Mouse (Mus musculus) gastrocnemius, postnatal 36 days (tissue): Measurements from ENCODE around the gene Ciart. TPM values are rescaled to one million over a fixed set of nuclear protein-coding genes. Genes with fewer than 3 reads are reported as not detected.
A peak's percentile ranks its signal among the peaks of the same experiment; 100 is the strongest.
"Not testable (repeated sequence)": the region's sequence is repeated elsewhere in the genome, so short reads cannot be mapped to it uniquely, and the experiment has no call there.

Experiments
- DNase-seq, 2 experiments: peaks; one replicate each; pipeline ENCODE4 v3.0.0; 2022
- intact Hi-C: fragments of 180-260 bp; cut with DNase I; formaldehyde crosslinking; loops from one replicate; pipeline ENCODE4 v1.15.1; 2025
- long read RNA-seq, 2 experiments: library from polyadenylated mRNA; stranded (forward); transcript quantifications; one replicate each; pipeline ENCODE4 v2.0.0; 2021
- total RNA-seq, 2 experiments: library from RNA; stranded (reverse); gene quantifications; 2 replicates each; pipeline ENCODE4 v1.2.3; 2021

The Ciart gene
- 1 to 10 TPM; 4.4 to 7.9 TPM for total RNA-seq
- long read RNA-seq, experiment 1, partial matches to known transcripts = 0 of 4 reads
- long read RNA-seq, experiment 1, other reads (novel, unspliced or antisense) = 0 of 4 reads
- long read RNA-seq, experiment 2, transcript Ciart-201 (6 exons, 1,398 nt) = major isoform, 6 of 9 reads
- long read RNA-seq, experiment 2, partial matches to known transcripts = 0 of 9 reads
- long read RNA-seq, experiment 2, other reads (novel, unspliced or antisense) = 3 of 9 reads

DNA sequence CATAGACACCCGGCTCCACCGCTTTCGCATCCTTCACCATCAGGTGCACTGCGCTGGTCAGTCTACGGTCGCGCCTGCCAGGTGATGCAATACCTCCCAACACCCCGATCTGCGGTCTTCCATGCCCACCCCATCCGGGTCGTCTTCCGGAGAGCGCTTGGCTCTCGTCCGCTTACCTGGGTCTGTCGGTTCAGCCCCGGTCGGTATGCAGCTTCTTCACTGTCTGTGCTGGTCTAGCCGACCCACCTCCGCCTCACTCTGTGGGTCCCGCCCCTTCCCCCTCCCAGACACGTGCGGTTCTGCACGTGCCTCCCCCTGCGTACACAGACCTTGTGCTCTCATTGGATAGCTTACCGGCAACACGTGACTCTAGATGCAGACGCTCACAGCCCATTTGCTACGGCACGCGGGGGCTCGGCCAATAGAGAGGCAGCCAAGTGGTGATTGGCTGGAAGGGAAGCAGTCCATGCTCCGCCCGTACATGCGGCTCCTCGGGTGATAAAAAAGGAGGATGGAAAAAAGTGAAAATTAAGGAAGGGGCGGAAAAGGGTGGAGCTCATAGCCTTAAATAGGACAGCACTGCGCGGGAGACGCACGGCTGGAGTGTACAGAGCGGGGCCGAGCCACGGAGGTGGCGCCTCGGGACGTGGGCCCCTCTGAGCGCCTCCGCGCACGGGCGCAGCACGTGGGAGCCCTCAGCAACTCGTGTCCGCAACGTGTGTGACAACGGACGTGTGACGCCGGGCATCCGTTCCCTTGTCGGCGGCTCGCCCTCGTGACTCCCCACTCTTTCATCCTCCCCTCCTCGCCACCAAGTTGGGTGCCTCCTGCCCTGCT, at the start of gene Ciart:
Ciart (minus strand) TSS at position 273 of the 837 bp plus-strand sequence.
- intact Hi-C loops = no loop called here
- peak; percentile 87 to 91 for DNase-seq

DNA sequence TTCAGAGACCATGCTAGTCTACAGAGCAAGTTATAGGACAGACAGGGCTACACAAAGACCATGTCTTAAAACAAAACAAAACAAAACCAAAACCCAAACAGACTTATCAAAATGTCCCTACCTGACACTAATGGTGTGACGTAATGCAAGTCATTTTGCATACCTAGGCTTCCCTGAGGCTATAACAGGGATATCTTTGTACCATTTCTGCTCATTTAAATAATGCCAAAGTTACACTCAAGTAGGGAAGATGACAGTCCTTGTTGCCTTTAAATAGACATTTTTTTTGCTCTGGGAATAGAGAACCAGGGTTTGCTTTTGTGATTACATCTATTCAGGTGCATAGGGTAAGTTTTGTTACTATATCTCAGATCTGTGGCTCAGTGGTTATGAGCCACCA, 49.4 kb upstream of the Ciart start:
- intact Hi-C loops = no loop called here
- no peak for DNase-seq

DNA sequence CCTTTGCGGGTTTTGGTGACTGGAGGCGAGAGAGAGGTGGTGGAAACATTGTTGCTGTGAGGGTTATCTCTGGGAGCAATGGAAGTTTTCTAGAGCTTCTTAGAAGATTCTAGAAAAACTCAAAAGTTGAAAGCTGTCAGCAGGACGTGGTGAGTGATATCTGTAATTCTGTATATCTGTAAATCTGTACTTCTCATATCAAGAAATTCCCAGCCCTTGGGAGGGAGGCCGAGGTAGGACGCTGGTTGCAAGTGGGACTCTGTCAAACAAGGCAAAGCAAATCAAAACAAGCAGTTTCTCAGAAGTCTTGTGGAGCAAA, 48.4 kb upstream of the Ciart start:
- no peak for DNase-seq
- intact Hi-C loops = no loop called here

DNA sequence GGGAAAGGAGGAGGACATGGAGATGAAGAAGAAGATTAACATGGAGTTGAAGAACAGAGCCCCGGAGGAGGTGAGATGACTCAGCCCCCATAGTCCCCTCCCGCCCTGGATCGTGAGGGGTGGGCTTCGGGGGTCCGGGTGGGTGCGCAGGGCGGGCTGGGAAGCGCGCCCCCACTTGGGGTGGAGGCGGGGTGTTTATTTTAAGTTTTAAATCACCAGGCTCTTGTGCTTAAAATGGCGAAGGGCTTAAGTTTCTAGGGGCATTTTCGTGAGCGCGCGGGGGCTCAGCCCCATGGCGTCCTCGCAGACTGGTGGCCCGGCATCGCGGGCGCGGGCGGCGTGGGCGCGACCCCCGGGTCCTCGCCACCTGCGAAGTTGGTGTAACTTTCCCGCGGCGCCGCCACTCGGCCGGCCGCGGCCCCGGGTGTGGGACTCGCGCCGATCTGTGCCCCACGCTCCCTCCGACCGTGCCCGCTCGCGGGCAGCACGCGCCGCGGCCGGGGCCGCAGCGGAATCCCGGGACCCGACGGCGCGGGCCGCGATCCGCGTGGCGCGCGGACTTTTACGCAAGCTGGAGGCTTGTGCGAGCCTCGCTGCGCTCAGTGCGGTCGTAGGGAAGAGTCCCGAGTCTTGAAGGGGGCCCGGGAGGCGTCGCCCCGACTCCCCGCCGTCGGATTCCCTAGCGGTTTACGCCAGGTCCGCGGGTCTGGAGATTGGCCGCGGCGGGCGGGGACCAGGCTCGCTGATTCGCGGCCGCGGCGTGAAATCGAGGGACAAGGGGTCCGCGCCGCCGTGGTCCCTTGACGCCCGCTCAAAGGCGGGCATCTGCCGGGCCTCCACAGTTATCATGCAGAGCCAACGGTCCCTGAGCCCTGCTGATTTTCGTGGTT, 47.8 kb upstream of the Ciart start:
- intact Hi-C loops = no loop called here
- DNase-seq = peak in 1 of 2 experiments; percentile 40

DNA sequence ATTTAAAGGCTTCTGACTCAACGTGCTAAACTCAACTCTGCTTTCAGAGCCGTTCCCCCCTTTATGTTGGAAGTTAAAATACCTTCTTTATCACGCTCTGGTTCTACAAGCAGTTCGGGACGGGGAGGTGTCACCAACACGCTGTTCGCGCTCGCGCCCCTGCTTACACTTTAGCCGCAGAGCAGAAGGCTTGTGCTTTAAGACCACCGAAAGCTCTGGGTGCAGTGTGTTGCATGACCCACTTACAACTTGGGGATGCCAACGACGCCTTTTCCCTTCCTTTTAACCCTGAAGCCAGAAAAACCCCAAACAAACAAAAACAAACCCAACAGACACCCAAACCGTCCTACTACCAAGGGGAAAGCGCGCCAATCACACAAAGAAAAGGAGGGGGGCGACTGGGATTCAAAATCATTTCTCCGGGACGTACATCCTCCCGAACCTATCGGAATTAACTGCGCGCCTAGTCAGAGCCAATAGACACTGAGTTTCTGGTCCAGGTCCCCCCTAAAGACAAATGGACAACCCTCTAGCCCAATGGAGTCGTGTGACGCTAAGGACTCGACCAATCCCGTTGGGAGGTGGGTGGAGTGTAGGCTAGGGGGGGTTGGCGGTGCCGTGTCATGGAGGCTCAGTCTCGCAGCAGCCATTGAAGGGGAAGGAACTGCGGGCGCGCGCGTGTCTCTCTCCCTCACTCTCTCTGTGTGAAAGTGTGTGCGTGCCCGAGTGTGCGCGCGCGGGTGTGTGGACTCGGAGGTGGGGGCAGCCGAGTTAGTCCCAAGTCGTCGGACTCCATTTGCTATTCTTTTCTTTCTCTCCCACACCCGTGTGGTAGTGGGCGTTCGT, 46.8 kb upstream of the Ciart start, which contains the start of gene Anp32e:
Anp32e (plus strand) TSS at position 589 of the 846 bp plus-strand sequence.
- intact Hi-C loops = no loop called here
- DNase-seq = peak; percentile 94 to 96

DNA sequence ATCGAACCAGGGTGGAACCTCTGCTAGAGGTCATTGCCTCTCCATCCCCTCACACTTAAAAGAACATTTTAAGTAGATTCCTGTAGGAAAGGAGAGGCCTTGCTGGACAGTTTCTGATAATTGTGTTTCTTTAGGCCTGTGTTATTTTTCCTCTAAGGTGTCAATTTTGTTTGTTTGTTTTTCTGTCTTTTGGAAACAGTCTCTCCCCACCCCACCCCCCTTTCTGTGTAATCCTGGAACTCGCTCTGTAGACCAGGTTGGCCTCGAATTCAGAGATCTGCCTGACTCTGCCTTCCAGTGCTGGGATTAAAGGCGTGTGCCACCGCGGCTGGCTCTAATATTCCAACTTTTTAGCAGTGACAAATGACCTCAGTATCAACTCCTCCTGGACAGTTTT, 46.2 kb upstream of the Ciart start:
- DNase-seq = no peak
- intact Hi-C loops = no loop called here

DNA sequence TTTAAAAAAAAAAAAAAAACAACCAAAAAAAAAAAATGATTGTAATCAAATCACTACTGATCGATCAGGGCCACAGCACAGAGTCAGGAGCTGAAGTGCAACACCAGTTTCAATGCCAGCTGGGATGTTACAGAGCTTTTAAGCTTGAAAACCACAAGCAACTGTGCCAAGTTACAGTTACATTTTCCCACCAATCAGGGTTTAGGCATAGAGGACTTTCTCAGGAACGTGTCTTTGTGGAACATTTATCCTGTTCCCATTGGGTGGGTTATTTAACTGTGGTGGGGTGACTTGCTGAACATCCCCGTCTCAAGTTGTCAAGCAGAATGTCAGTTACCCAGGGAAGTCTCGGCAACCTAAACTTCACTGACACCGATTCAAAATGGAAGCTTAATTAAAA, 43.0 kb upstream of the Ciart start:
- intact Hi-C loops = no loop called here
- no peak for DNase-seq

DNA sequence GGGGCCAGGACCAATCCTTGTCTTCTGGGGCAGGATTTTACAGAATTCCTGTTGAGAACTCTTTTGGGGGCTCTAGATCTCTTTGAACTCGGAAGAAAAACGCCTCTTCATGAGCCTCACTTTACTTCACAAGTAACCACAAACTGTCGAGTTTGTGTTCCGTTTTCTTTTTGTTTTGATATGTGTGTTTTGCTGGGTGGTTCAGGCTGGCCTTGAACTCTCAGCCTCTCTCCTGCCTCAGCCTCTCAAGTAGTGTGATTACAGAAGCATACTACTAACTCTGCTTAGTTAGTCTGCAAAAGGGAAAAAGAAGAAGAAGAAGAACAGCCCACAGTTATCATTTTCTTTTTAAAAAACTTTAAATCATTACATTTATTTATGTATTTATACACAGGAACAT, 42.1 kb upstream of the Ciart start:
- no peak for DNase-seq
- intact Hi-C loops = no loop called here

DNA sequence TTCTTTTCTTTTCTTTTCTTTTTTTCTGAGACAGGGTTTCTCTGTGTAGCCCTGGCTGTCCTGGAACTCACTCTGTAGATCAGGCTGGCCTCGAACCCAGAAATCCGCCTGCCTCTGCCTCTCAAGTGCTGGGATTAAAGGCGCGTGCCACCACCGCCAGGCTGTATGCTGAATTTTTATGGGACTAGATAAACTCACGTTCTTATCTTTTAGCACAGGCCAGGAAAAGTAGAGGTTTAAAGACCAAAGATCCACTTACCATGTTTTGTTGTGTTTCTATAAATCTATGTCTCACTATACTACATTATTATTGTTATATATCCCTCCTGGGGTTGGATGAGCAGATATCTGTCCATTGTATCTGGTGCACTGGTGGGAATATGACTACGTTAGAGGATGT, 41.4 kb upstream of the Ciart start:
- intact Hi-C loops, DNase-seq: not testable (repeated sequence)

DNA sequence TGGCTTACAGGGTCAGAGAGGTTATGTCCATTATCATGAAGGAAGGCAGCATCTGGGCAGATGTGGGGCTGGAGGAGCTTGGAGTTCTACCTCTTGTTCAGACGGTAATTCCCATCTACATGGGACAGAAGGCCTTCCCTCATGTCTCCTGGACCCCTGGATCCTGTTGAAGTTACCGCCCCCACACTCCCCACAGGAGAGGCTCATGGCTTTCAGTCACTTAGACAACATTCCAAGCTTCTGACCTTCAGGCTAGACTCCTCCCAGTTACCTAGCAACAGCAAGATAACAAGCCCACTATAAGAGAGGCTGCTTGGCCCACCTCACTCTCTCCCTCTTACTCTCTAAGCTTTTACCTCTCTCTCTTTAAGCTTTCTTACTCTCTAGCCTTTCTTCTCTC, 38.5 kb upstream of the Ciart start:
- intact Hi-C loops = not testable (repeated sequence)

DNA sequence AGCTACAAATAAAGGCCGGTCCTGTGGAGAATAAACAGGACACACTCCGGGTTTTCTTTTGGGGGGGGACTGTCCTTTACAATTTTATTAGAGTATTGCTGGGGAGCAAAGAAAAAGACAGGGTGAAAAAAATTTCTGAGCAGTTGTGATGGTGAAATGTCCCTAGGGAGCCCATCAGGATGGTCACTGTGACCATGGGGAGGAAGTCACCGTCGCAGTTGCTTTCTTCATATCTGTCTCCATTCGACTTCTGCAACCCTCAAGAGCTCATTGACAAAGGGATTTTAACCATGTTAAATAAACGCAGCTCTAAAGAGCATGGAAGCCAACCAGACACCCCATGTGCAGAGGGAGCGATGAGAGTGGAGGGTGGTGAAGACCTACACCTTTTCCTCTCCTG, 34.7 kb upstream of the Ciart start:
- intact Hi-C loops = no loop called here
- no peak for DNase-seq

More for the DNA sequence above, 38.5 kb upstream of the Ciart start:
- not testable (repeated sequence) for DNase-seq

DNA sequence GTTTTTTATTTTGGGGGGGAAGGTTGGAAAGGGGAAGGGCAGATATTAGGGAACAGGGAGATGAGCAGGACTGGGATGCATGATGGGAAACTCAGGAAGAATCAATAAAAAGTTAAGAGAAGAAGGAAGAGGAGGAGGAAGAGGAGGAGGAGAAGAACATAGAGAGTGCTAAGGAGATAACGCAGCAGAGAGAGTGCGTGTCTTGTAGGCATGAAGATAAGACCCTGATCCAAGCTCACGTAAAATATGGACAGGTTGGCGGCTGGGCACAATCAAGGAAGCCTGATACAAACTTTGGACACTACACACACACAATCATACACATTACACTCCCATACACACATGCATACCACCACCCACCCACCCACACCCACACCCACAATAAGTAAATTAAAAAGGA, 32.7 kb upstream of the Ciart start:
- intact Hi-C loops = no loop called here
- no peak for DNase-seq

DNA sequence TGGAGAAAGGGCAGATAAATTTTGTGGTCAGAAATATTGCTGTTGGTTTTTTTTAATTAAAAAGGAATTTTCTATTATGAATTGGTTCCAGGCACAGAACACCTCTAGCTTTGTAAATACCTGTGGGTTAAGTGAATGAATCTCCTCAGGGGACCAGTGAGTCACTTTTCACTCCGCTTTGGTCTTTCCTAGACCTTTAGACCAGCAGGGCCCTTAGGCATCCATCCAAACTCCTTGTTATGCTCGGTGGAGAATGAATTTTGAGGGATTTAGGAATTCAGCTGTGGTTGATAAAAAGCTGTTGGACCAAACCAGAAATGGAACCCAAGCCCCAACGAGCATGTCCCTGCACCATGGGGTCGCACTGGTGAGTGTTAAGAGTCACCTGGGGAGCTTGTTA, 25.6 kb upstream of the Ciart start:
- intact Hi-C loops = loop anchor here (2.0 kb wide), 1 partner anchor 47 kb away; no protein-coding TSS in a partner anchor
- DNase-seq = no peak

DNA sequence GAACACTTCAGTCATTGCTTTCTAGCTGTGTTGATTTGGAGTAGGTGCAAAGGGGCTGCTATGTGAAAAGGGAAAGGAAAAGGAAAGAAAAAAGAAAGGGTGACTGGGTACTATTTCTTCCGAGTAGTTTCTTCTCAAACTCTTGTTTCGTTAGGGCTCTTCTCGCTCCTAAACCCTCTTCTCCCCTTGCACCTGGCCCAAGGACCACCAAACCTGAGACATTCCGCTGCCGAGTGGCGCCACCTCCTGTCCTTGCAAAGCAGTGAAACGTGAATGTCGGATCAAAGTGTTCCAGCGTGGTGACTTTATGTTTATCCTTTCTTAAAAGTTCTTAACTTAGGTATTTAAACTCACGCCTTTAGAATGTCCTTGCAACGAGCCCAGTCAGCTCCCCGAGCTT, 24.8 kb upstream of the Ciart start:
- DNase-seq = peak in 1 of 2 experiments; percentile 16
- intact Hi-C loops = loop anchor here (1.0 to 2.0 kb wide), 2 partner anchors 24 to 46 kb away; no protein-coding TSS in a partner anchor

DNA sequence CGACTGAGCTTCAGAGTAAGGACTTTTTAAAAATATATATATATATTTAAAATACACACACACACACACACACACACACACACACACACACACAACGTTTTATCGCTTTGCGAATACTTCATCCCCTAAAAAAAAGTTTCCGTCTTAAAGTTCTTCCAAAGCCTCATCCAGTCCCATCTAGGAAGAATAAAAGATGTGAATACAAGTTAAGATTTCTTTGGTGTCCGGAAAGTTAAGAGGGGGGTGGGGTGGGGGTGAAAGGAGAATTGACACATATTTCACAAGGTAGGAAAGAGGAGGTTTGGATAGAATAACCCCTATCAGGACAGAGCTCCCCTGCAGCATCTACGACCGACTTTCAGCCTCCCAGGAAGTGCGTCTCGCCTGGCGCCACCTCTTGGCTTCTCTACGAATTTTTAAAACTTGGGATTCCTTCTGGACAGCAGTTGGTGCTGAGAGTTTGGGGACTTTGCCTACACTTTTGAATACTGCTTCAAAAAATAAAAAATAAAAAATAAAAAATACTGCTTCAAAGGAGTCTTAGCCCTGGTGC, 24.0 kb upstream of the Ciart start:
- DNase-seq = peak in 1 of 2 experiments; percentile 45
- intact Hi-C loops = loop anchor here (1.0 to 2.0 kb wide), 2 partner anchors 23 to 45 kb away; no protein-coding TSS in a partner anchor

DNA sequence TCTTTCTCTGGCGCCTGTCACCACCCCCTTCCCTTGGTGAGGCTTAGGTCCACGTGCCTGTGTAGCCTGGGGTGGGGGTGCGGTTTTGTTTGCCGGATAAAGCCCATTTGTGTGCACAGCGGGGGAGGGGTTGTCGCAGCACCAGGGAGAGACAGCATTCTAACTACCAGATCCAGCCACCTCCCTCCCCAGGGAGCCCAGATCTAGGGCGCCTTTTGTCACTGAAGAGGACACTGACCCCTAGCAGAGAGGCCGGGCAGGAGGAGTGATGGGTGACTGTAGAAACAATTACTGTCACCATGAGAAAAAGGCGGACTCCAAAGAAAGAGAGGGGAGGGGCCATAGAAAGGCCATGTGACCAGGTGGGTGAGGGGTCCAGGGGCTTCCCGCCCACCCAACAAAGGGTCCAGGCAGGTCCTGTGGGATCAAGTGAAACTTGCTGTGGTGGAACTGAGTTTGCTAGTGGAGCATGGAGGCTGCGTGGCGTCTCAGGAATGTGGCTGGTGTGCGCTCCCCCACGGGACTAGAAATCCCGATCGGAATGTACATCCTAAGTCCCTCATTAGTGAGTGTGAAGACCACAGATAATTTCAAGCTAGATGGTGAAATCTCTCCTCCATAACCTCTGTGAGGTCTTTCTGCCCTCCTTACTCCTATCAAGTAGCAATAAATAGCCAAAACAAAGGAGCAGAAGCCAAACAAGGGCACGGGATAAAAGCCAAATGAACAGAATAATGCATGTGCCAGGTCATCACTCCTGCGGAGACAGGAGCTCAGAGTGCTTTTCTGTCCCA, 23.3 kb upstream of the Ciart start:
- intact Hi-C loops = no loop called here
- peak in 1 of 2 experiments; percentile 36 for DNase-seq

DNA sequence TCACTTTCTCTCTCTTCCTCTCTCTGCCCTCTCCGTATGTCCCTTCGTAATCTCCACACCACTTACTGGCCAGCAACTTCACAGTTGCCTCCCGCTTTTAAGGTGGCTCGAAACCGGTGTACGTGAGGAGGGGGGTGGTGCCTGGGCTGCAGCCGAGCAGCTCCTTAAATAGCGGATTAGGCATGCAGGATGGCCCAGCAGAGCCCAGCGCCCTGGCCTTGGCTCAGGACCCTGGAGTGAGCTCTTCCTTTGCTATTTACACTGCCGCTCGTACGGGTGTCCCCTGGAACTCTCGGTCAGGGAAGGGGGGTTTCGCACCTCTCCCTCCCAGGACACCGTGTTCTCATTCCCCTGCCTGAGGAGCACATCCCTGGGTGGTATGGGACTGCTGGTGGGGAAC, 22.5 kb upstream of the Ciart start, which contains the start of gene Car14:
Car14 (minus strand) TSS at position 124 of the 400 bp plus-strand sequence.
- peak; percentile 30 to 46 for DNase-seq

DNA sequence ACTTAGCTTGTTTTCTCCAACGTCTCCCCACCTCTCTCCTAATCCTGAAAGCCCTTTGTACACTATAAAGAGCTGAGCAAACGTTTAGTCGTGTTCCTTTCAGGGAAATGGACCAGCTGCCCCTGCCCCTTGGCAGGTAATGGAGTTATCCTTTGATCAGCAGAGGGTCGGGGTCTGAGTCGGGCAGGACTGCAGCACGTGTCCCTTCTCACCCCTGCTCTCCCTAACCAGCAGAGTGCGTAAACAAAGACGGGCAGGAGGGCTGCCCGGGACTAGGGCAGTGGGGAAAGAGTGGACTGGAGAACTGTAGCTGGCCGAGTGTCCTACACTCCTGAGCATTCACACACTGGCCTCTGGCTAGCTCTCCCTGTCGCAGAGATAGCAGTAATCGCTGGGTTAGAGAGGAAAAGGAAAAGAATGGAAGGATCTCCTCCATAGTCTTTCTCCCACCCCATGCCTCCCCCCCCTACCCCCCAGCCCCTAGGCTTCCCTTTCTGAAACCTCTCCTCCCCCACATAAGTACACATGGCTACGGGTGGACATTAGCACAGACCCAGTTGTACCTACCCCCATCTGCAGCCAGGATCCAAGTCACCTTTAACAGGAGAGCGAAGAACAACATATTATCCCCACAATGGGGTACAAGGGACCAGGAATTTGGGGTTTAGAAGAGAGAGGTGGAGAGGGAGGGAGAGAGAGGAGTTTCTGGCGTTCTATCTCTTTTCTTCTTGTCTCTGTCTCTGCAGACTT, 21.9 kb upstream of the Ciart start:
- no peak for DNase-seq
- intact Hi-C loops = no loop called here

More for the DNA sequence above, 22.5 kb upstream of the Ciart start, which contains the start of gene Car14:
- intact Hi-C loops = no loop called here
